Mouse (Mus musculus): Measurements from ENCODE around the gene Vps18.

Vps18 gene

GRCm38 (mm10) chr2:119288270-119288882 is at the start of gene Vps18:
TSS of gene Vps18 (plus strand) at chr2:119288740.
- DNase-seq (ENCODE audit: low spot score in 2 of 2), result peak; percentile 96

GRCm38 (mm10) chr2:119240075-119240818 is 48.3 kb upstream of the Vps18 start:
- DNase-seq (ENCODE audit: low spot score in 2 of 2), result no peak

GRCm38 (mm10) chr2:119240819-119241186 is 47.7 kb upstream of the Vps18 start:
- DNase-seq (ENCODE audit: low spot score in 2 of 2), result no peak

DNA sequence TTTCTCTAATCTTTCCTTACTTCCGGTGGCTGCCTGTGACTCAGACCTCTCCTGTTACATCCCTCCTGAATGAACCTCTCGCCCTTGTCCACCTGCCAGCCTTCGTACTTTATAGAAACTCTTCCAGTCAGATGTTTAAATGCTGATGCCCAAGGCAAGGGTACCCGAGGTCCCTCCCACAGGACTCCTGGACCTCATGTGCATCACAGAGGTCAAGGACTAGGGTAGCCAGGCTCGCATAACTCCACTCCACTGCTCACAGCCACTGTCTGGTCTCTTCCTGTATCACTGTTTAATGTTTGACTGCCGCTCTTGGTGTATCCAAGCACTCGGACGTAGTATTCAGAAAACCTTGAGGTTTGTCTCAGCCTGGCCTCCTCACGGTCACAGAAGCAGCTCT is 46.0 kb upstream of the Vps18 start:
- DNase-seq (ENCODE audit: low spot score in 2 of 2), result no peak

DNA sequence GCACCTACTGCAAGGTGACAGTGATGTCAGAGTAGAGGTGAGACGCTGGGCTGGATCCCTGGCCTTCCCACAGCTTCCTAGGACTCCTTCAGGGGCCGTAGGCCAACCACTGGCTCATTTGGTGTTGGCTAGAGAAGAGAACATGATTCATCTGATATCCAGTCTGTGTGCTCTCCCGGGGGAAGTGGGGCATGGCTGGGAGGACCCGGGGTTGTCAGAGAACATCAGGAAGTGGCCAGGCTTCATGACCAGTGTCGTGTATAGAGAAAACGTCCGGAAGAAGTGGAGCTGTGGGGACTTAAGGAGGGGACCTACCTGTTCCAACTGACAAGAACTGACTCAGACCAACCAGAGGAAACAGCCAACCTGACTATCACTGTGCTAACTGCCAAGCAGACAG is 43.3 kb upstream of the Vps18 start:
- no peak for DNase-seq (ENCODE audit: low spot score in 2 of 2)

DNA sequence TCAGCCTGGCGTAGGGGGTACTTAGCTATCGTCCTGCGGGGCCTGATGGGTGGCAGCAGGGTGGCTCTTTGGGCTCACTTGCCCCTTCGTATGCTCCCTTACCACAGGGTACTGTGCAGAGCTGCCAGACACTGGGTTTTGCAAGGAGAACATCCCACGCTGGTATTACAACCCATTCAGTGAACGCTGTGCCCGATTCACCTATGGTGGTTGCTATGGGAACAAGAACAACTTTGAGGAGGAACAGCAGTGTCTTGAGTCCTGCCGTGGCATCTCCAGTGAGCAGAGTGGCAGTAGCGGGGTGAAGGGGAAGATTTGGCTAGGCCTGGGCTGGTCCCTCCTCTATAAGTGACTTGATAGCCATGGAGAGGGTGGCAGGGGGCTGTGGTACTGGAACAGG is 40.6 kb upstream of the Vps18 start:
- no peak for DNase-seq (ENCODE audit: low spot score in 2 of 2)

- no peak for DNase-seq (ENCODE audit: low spot score in 2 of 2)
Measured at GRCm38 (mm10) chr2:119249592-119250061, 38.9 kb upstream of the Vps18 start.

GRCm38 (mm10) chr2:119250377-119250776 is 38.2 kb upstream of the Vps18 start:
- no peak for DNase-seq (ENCODE audit: low spot score in 2 of 2)

DNA sequence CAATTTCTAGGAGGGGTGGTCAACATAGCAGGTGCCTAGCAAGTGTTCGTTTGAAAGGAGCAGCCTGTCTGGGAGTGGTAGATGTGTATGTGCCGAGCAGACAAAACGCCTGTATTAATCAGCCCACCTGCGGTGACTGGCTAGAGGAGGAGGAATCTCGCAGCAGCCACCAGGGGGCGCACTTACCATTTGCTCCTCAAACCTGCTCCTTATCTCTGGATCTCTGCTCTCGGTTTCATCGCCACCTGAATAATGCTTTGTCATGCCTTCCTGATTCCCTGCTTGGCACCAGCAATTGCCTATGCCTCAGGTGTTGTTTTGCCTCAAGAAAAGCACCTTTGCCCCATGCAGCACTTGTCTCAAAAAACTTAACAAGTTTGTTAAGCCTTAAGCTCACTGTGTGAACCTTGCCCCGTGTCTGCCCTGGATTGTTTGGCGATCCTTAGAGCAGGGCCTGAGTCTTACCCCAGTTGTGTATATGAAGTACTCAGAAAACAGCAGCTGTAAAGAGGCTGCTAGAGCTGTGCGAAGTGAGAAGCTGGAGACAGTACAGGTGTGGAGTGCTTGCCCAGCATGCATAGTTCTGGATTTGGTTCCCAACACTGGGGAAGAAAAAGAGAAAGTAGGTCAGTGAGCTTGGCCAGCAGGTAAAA is 37.6 kb upstream of the Vps18 start:
- peak; percentile 65 to 69 for DNase-seq (ENCODE audit: low spot score in 2 of 2)

- DNase-seq (ENCODE audit: low spot score in 2 of 2), result no peak
Measured at GRCm38 (mm10) chr2:119254976-119255375, 33.6 kb upstream of the Vps18 start.

DNA sequence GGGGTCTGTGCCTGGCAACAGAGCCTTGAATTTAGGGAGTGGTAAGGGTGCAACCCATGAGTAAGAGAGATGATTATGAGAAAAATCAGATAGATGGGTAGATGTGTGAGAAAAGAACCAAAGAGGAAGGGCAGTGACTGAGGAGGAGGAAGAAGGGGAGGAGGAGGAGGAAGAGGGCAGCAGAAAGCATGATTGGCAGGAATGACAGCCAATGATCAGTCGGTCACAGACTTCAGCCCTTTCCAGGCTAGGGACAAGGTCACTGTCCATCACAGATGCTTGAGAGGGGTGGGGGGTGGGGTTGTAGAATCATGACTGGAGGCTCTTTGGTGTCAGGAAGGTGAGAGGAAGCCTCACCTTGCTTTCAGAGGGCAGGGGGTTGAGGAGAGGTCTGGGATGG is 28.0 kb upstream of the Vps18 start:
- no peak for DNase-seq (ENCODE audit: low spot score in 2 of 2)

DNA sequence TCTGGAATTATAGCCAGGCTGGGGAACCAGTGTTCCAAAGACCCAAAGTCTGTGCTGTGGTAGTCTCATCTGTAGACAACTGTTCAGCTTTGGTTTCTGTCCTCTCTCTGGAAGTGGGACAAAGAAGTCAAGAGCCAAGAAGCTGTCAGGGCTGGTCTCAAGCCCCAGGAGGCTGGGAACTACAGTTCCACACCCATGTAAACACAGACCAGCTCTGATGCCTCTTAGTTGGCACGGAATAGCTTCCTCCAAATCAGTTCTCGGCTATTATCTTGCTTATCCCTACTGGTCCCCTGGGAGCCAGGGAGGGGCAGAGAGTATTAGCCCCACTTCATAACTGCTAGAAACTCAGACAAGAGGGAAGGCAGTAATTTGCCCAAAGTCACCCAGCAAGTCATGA is 27.2 kb upstream of the Vps18 start:
- no peak for DNase-seq (ENCODE audit: low spot score in 2 of 2)

DNA sequence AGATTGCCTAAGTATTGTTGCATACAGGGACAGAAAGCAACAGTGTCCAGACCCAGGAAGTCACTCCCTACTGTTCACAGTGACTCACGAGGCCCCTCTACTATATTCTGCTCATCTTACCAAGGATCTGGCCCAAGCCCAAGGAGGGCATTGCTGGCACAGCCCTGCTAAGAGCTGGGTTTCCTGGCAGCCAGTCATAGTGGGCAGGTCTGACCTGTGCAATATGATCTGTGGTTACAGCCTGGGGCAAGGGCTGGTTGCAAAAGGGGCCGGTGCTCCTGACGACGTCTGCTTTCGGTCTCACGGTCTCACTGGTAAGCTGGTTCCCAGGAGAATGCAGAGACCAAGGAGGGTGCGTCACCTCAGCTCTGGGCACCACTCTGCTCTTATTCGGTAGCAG is 25.6 kb upstream of the Vps18 start:
- DNase-seq (ENCODE audit: low spot score in 2 of 2), result no peak

- DNase-seq (ENCODE audit: low spot score in 2 of 2), result no peak
Measured at GRCm38 (mm10) chr2:119263813-119264212, 24.7 kb upstream of the Vps18 start.

- DNase-seq (ENCODE audit: low spot score in 2 of 2), result no peak
Measured at GRCm38 (mm10) chr2:119270286-119270642, 18.3 kb upstream of the Vps18 start.

DNA sequence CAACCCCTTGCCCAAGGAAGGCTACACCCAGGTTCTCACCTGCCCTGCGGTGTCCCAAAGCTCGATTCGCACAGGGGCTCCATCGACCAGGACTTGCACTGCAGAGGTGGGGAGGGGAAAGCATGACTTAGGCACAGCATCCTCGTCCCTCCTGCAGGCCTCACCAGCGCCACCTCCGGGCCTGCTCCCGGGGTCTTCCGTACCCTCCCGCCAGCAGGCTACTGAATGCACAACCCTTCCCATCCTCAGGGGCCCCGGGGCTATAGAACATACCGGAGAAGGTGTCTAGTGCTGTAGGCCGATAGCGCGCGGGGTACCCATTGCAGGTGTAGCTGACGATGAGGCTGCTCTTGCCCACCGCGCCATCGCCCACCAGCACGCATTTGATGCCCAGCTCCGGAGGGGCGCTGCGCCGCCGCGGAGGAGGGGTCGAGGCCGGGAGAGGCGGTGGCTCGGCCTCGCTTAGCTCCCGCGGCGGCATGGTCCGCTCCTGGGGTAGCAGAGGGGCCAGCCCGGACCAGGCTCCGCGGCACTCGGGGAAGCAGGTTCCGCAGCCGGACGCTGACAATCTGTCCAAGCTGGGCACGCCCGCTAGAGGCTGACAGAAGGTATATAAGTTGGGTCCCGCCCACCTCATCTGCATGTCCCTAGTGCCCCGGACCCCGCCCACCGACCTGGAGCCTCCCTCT is 17.8 kb upstream of the Vps18 start, which contains the start of gene Rhov:
Gene Rhov, minus strand, starts transcription at position 630 of the 689 bp plus-strand sequence.
- DNase-seq (ENCODE audit: low spot score in 2 of 2), result peak; percentile 74 to 76

GRCm38 (mm10) chr2:119274126-119274525 is 14.4 kb upstream of the Vps18 start:
- DNase-seq (ENCODE audit: low spot score in 2 of 2), result no peak

DNA sequence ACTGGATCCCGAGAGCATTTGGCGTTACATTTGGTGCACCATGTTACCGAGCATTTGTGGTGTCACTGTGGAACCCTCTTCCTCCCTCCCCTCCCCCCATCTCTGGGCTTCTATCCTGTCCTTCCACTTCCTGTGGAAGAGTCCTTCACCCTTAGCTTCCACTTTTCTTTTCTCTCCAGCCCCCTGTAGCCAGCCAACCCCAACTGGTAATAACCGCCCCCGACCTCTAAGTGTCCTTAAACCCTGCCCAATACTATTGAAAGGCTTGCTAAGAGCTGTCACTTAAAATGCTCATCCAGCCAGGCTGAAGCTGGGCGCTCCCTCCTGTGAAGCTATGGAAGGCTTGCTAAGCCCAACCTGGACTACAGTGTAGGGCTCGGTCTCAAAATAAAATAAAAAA is 11.6 kb upstream of the Vps18 start:
- no peak for DNase-seq (ENCODE audit: low spot score in 2 of 2)

DNA sequence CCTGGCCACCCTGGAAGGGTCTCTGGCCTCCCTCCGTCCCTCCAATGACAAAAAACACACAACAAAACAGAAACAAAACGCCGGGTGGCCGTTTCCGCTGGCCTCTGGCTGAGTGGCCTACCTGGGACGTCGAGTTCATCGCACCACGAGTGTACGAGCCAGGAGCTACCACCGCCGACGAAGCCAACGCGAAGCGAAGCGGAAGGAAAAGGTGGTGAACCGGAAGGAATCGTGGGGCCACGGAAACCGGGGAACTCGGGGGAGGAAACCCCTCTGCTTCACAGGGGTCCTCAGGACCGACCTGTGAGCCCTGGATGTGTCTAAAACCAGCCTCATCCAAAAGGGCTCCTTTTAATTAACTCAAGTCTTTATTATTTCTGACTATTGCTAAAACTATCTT is 10.7 kb upstream of the Vps18 start:
- DNase-seq (ENCODE audit: low spot score in 2 of 2), result no peak

DNA sequence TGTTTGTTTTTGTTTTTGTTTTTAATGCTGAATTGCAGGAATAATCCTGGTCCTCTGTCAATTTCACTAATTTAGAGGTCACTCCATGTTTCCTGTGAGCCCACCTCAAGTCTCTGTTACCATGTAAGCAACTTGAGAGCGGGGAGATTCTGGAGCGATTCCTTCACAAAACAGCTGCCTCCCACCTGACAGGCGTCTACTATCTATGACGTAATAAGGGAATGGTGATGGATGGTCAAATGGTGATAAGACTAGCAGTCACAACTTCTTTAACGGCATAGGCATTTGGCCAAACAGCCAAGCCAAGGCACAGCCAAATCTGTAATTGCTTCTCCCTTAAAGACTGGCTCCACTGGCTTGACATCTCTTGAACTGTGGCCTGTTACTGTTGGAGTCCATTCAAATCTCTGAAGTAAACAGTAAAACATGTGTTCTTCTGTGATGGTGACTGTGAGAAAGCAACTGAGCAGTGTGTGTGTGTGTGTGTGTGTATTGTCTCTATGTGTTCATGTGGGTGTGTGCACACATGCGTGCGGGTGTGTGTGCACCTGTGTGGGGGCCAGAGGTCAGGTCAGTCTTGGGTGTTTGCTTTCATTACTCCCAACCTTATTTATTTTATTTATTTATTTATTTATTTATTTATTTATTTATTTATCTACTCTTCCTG is 6.5 kb upstream of the Vps18 start:
- DNase-seq (ENCODE audit: low spot score in 2 of 2), result no peak

DNA sequence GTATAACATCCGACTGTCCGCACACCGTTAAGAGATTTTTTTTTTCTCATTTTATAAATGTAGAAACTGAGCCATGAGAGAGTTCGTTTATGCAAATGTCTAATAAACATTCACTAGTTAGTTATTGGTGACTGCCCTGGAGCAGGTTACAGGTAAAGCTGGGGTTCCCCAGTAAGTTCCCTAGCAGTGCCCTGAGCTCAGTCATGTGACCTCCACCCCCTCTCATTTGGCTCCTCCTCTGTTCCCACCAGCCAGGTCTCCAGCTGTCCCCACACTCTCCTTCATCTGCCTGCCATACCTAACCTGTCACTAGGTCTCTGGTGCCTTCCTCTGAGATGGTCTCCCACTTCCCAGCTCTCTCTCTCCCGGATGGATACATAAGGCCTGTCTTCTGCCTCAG is 1.2 kb upstream of the Vps18 start:
- no peak for DNase-seq (ENCODE audit: low spot score in 2 of 2)

DNA sequence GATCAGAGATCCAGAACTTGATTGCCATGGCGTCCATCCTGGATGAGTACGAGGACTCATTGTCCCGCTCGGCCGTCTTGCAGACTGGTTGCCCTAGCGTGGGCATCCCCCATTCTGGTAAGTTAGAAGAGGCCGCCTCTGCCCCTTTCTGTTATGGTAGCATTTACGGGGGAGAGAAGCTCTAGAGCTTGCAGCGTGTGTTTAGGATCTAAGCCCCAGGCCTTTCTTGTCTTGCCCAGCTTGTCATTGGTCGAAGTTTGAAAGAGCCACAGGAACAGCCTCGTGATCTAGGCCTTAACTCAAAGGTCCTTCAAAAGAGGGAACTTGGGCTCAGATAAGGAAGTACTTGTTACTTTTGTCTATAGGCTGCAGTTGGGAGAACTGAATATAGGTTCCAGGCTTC is 475 bp downstream of the Vps18 start:
- peak in 1 of 2 experiments; percentile 24 for DNase-seq (ENCODE audit: low spot score in 2 of 2)

Measured in spleen, postnatal 36 days (tissue).